Mouse (Mus musculus): ENCODE data around the gene Vps50.

GRCm38 (mm10) chr6:3560009-3560408, 61.8 kb downstream of the Vps50 start:
- TF ChIP-seq GATA1 (IDR thresholded peaks at IDR 0.05; ENCODE audit: borderline replicate concordance, low read length): no peak
- TF ChIP-seq FLI1 (IDR thresholded peaks at IDR 0.05; ENCODE audit: low read length): no peak

Measured in megakaryocyte, embryonic 14.5 days (primary cell).